Mouse (Mus musculus) spleen, postnatal 36 days (tissue): Measurements from ENCODE around the gene Cdc26.

Experiments
- DNase-seq, 2 experiments: peaks; one replicate each; pipeline ENCODE4 v3.0.0; 2022; ENCODE audit warnings: low spot score in 2 of 2, mixed read lengths in 1 of 2

The Cdc26 gene

GRCm38 (mm10) chr4:62398956-62399355, 9.5 kb downstream of the Cdc26 start:
- DNase-seq = no peak

- no peak for DNase-seq
Observed at GRCm38 (mm10) chr4:62397616-62398365, 10.7 kb downstream of the Cdc26 start.

GRCm38 (mm10) chr4:62395806-62396205, 12.6 kb downstream of the Cdc26 start:
- DNase-seq = no peak

- no peak for DNase-seq
Observed at GRCm38 (mm10) chr4:62393459-62393858, 15.0 kb downstream of the Cdc26 start.

- no peak for DNase-seq
Observed at GRCm38 (mm10) chr4:62391892-62392291, 16.6 kb downstream of the Cdc26 start.

- DNase-seq = no peak
Observed at GRCm38 (mm10) chr4:62389592-62390512, 18.6 kb downstream of the Cdc26 start.

- DNase-seq = no peak
Observed at GRCm38 (mm10) chr4:62385439-62385838, 23.0 kb downstream of the Cdc26 start.

GRCm38 (mm10) chr4:62384159-62384558, 24.3 kb downstream of the Cdc26 start:
- no peak for DNase-seq

- no peak for DNase-seq
Observed at GRCm38 (mm10) chr4:62383752-62384151, 24.7 kb downstream of the Cdc26 start.

GRCm38 (mm10) chr4:62383207-62383606, 25.2 kb downstream of the Cdc26 start:
- no peak for DNase-seq

- DNase-seq = no peak
Observed at GRCm38 (mm10) chr4:62379724-62380381, 28.6 kb downstream of the Cdc26 start.

GRCm38 (mm10) chr4:62376123-62376522, 32.3 kb downstream of the Cdc26 start:
- no peak for DNase-seq

GRCm38 (mm10) chr4:62374342-62374741, 34.1 kb downstream of the Cdc26 start:
- DNase-seq = no peak

GRCm38 (mm10) chr4:62373668-62374067, 34.8 kb downstream of the Cdc26 start:
- no peak for DNase-seq

- DNase-seq = no peak
Observed at GRCm38 (mm10) chr4:62372818-62373520, 35.5 kb downstream of the Cdc26 start.

- DNase-seq = no peak
Observed at GRCm38 (mm10) chr4:62372410-62372809, 36.0 kb downstream of the Cdc26 start.

GRCm38 (mm10) chr4:62369091-62369490, 39.4 kb downstream of the Cdc26 start:
- DNase-seq = no peak

- peak in 1 of 2 experiments; percentile 45 for DNase-seq
Observed at GRCm38 (mm10) chr4:62367586-62367985, 40.9 kb downstream of the Cdc26 start.

GRCm38 (mm10) chr4:62366291-62366690, 42.2 kb downstream of the Cdc26 start:
- no peak for DNase-seq

- no peak for DNase-seq
Observed at GRCm38 (mm10) chr4:62364299-62364698, 44.1 kb downstream of the Cdc26 start.

- peak; percentile 19 to 49 for DNase-seq
Observed at GRCm38 (mm10) chr4:62362437-62362836, 46.0 kb downstream of the Cdc26 start.

GRCm38 (mm10) chr4:62361997-62362396, 46.4 kb downstream of the Cdc26 start:
- no peak for DNase-seq
